ENCODE assay signal across 28 mouse cellular contexts in the genomic region with DNA sequence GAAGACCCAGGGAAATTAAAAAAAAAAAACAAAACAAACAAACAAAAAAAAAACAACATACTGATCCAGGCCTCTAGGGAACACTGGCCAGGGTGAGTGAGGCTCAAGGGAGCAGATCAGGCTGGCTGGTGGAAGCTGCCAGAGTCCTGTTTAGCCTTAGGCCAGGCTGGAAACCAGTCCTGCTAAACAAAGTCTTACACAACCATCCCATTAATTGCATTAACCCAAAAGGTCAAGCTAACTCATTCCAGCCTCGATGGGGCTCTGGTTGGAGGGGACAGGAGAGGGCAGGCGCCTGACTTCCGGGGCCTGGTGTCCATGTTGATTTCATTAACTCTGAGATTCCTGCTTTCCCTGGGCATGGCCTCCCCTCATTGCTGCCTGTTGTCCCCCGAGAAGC. TPM values are rescaled to one million over a fixed set of nuclear protein-coding genes. Genes with fewer than 3 reads are reported as not detected.
DNase-seq lines count a peak whose midpoint lies in the region; ATAC-seq and TF ChIP-seq lines count a peak whose summit lies in the region.
"Had no signal": no experiment of that assay in that cellular context is flagged by ENCODE, and none has a peak within 500 bp of the region (broad histone marks: within the 10 kb centered on the region; RNA-seq: fewer than 3 reads in every experiment).

No protein-coding gene starts in this region.

- no peak for ATAC-seq in forebrain, postnatal 0 days
- ATAC-seq: intestine, embryonic 15.5 days; liver, postnatal 0 days; lung, postnatal 0 days; midbrain, embryonic 15.5 days had no signal

- H3K9ac ChIP-seq in forebrain, postnatal 0 days = no peak overlapping the region
- H3K9ac ChIP-seq: embryonic facial prominence, embryonic 12.5 days; forebrain, embryonic 12.5 days; hindbrain, embryonic 15.5 days; intestine, embryonic 15.5 days; limb, embryonic 12.5 days; liver, postnatal 0 days; midbrain, embryonic 15.5 days; neural tube, embryonic 13.5 days had no signal

- H3K27me3 ChIP-seq in forebrain, embryonic 10.5 days (ENCODE audit: poor library complexity, severe bottlenecking) = no peaks in the 10 kb centered on the region
- no peaks in the 10 kb centered on the region for H3K27me3 ChIP-seq in forebrain, postnatal 0 days (ENCODE audit: insufficient read depth, low read length)
- no peaks in the 10 kb centered on the region for H3K27me3 ChIP-seq in embryonic facial prominence, embryonic 10.5 days (replicated peaks; ENCODE audit: low read depth, poor library complexity, severe bottlenecking)
- H3K27me3 ChIP-seq: embryonic facial prominence, embryonic 12.5 days; forebrain, embryonic 12.5 days; hindbrain, embryonic 15.5 days; limb, embryonic 12.5 days; midbrain, embryonic 15.5 days; neural tube, embryonic 13.5 days had no signal

- WGBS in forebrain, embryonic 10.5 days = 44% methylated on average over 4 of the region's 4 CpGs
- WGBS in forebrain, postnatal 0 days = 62% methylated on average over 4 of the region's 4 CpGs
- WGBS in embryonic facial prominence, embryonic 10.5 days = 24% methylated on average over 4 of the region's 4 CpGs

- peaks cover 57% of the 10 kb centered on the region for H3K4me1 ChIP-seq in forebrain, embryonic 10.5 days
- H3K4me1 ChIP-seq in forebrain, postnatal 0 days (ENCODE audit: insufficient read depth) = no peaks in the 10 kb centered on the region
- H3K4me1 ChIP-seq in embryonic facial prominence, embryonic 10.5 days = peaks cover 78% of the 10 kb centered on the region
- H3K4me1 ChIP-seq: midbrain, embryonic 15.5 days had no signal

- peak overlapping the region; percentile 72 for H3K27ac ChIP-seq in forebrain, embryonic 10.5 days
- H3K27ac ChIP-seq in forebrain, postnatal 0 days (ENCODE audit: low read depth, low read length) = no peak overlapping the region
- peak overlapping the region; percentile 81 for H3K27ac ChIP-seq in embryonic facial prominence, embryonic 10.5 days (replicated peaks)
- H3K27ac ChIP-seq: embryonic facial prominence, embryonic 12.5 days; forebrain, embryonic 12.5 days; heart, embryonic 10.5 days; hindbrain, embryonic 15.5 days; intestine, embryonic 15.5 days; kidney, postnatal 0 days; layer of hippocampus, adult 2 months; limb, embryonic 12.5 days; macrophage; midbrain, embryonic 15.5 days; neural tube, embryonic 13.5 days had no signal

- H3K9me3 ChIP-seq in forebrain, embryonic 10.5 days = no peaks in the 10 kb centered on the region
- H3K9me3 ChIP-seq in forebrain, postnatal 0 days (ENCODE audit: low read length) = no peaks in the 10 kb centered on the region
- H3K9me3 ChIP-seq in embryonic facial prominence, embryonic 10.5 days = no peaks in the 10 kb centered on the region
- H3K9me3 ChIP-seq: embryonic facial prominence, embryonic 12.5 days; forebrain, embryonic 12.5 days; heart, embryonic 10.5 days; hindbrain, embryonic 15.5 days; intestine, embryonic 15.5 days; limb, embryonic 12.5 days; midbrain, embryonic 15.5 days; neural tube, embryonic 13.5 days had no signal

- no peak for TF ChIP-seq CTCF in forebrain, postnatal 0 days (IDR thresholded peaks at IDR 0.05; ENCODE audit: low read depth)

- no peak for DNase-seq in forebrain, embryonic 10.5 days (ENCODE audit: extremely low spot score, low spot score)
- DNase-seq in forebrain, postnatal 0 days = no peak
- peak; percentile 52 for DNase-seq in MN1 (ENCODE audit: low spot score)
- peak; percentile 32 for DNase-seq in Muller cell, postnatal 12 days (ENCODE audit: inconsistent ontology term)
- DNase-seq in embryonic facial prominence, embryonic 10.5 days (ENCODE audit: low spot score) = peak; percentile 72
- no peak for DNase-seq in testis, postnatal 10 days (ENCODE audit: low spot score)
- no peak for DNase-seq in layer of hippocampus, postnatal 10 days (ENCODE audit: low spot score in 2 of 2)
- DNase-seq: cerebellum, adult 2 months; cerebellum, postnatal 25 days; heart, postnatal 4 days; layer of hippocampus, postnatal 36 days; liver, postnatal 0 days; thymus, postnatal 25 days had no signal

- H3K4me2 ChIP-seq in forebrain, postnatal 0 days (ENCODE audit: low read depth) = no peak overlapping the region
- H3K4me2 ChIP-seq: embryonic facial prominence, embryonic 12.5 days; forebrain, embryonic 12.5 days; hindbrain, embryonic 15.5 days; intestine, embryonic 15.5 days; limb, embryonic 12.5 days; liver, embryonic 11.5 days; midbrain, embryonic 15.5 days; neural tube, embryonic 13.5 days had no signal

- H3K4me3 ChIP-seq in forebrain, embryonic 10.5 days = no peak overlapping the region
- H3K4me3 ChIP-seq in forebrain, postnatal 0 days (ENCODE audit: low read depth, low read length) = no peak overlapping the region
- H3K4me3 ChIP-seq in embryonic facial prominence, embryonic 10.5 days = no peak overlapping the region
- H3K4me3 ChIP-seq: embryonic facial prominence, embryonic 12.5 days; forebrain, embryonic 12.5 days; heart, embryonic 10.5 days; hindbrain, embryonic 15.5 days; intestine, embryonic 15.5 days; layer of hippocampus, adult 2 months; limb, embryonic 12.5 days; midbrain, embryonic 15.5 days; myocyte; neural tube, embryonic 13.5 days had no signal

- no peaks in the 10 kb centered on the region for H3K36me3 ChIP-seq in forebrain, embryonic 10.5 days (replicated peaks)
- H3K36me3 ChIP-seq in forebrain, postnatal 0 days (ENCODE audit: insufficient read depth) = no peaks in the 10 kb centered on the region
- H3K36me3 ChIP-seq in embryonic facial prominence, embryonic 10.5 days (replicated peaks) = no peaks in the 10 kb centered on the region
- H3K36me3 ChIP-seq: embryonic facial prominence, embryonic 12.5 days; forebrain, embryonic 12.5 days; heart, embryonic 10.5 days; hindbrain, embryonic 15.5 days; intestine, embryonic 15.5 days; limb, embryonic 12.5 days; midbrain, embryonic 15.5 days; neural tube, embryonic 13.5 days had no signal

RNA-seq across cellular contexts. Expression of a gene that starts 43.2 kb away (rescaled TPM):
- 1,057 and 1,193 TPM in 2 replicates for polyA plus RNA-seq in forebrain, embryonic 10.5 days (2016; fragmentation: Nextera tagmentation; extraction: Ambion mirVana)
- 28.4 and 74.1 TPM in 2 replicates for total RNA-seq in forebrain, postnatal 0 days (2014; rRNA removed)
- 106 and 110 TPM in 2 replicates for polyA plus RNA-seq in forebrain, postnatal 0 days (2015; fragmentation: Nextera tagmentation; extraction: Ambion mirVana)
- polyA plus RNA-seq in embryonic facial prominence, embryonic 10.5 days (2016; fragmentation: Nextera tagmentation; extraction: Ambion mirVana) = 1,341 and 1,562 TPM in 2 replicates
- total RNA-seq in layer of hippocampus, postnatal 10 days (2021) = 1 to 10 TPM; 5.5 to 5.7 TPM
- total RNA-seq: granulocyte monocyte progenitor cell, adult 5-6 weeks had no signal
- polyA plus RNA-seq: liver, postnatal 0 days; macrophage had no signal

RNA-seq across cellular contexts. Expression of a gene that starts 55.8 kb away (rescaled TPM):
- polyA plus RNA-seq in forebrain, embryonic 10.5 days (2016; fragmentation: Nextera tagmentation; extraction: Ambion mirVana) = 46.0 and 46.4 TPM in 2 replicates
- total RNA-seq in forebrain, postnatal 0 days (2014; rRNA removed) = 47.7 and 54.7 TPM in 2 replicates
- polyA plus RNA-seq in forebrain, postnatal 0 days (2015; fragmentation: Nextera tagmentation; extraction: Ambion mirVana) = 12.0 and 18.5 TPM in 2 replicates
- polyA plus RNA-seq in embryonic facial prominence, embryonic 10.5 days (2016; fragmentation: Nextera tagmentation; extraction: Ambion mirVana) = 46.0 and 48.7 TPM in 2 replicates
- 10 to 100 TPM; 74.6 to 78.2 TPM for total RNA-seq in layer of hippocampus, postnatal 10 days (2021)

Comparison
In these comparisons a context has a peak if more than half of its experiments do, and no peak if none do; other contexts are left out.
1. DNase-seq: peak in MN1 (single experiment), Muller cell, postnatal 12 days (single experiment) and embryonic facial prominence, embryonic 10.5 days (single experiment); none in forebrain, embryonic 10.5 days (single experiment), forebrain, postnatal 0 days (single experiment), testis, postnatal 10 days (single experiment) and layer of hippocampus, postnatal 10 days (0 of 2).